Mouse (Mus musculus): Measurements from ENCODE around the gene Slc24a4.

GRCm38 (mm10) chr12:102310261-102310660 is 181.7 kb downstream of the Slc24a4 start:
- TF ChIP-seq CTCF (IDR thresholded peaks at IDR 0.05) (no peak), EP300 (IDR thresholded peaks at IDR 0.05) (no peak)

Measured in lung, postnatal 0 days (tissue).